Mouse (Mus musculus): ENCODE measurements around the gene Ccer2. TPM values are rescaled to one million over a fixed set of nuclear protein-coding genes. Genes with fewer than 3 reads are reported as not detected.

The Ccer2 gene
- polyA plus RNA-seq, 1 experiment from 2014 or later = not detected

DNA sequence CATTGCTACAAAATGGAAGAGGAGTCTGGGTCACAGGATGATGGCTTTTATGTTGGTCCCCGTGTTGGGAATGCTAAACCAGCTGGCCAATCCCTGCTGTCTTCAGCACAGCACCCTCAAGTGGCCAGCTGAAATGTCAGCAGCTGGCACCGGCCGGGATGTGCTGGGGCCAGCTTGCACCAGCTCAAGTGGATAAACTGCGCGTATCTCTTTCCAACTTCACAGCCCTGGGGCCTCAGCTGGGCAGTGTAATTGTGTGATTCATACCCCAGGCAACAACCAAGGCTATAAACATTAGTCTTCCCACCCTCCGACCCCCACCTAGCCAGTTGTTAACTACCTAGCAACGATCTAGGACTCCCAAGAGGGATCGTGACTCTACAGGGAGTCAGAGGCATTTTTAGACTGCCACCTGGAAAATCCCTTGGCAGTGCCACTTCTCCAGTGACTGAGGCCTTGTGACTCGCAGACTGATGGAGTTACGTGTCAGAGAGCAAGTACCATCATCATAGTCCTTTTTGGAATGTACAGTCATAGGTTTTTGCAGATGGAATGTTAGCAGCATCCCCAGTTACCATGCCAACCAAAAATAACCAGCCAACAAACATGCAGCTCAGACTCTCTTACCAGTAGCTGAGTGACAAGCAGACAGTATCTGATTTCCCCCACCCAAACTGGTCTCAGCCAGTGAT is 28.2 kb upstream of the Ccer2 start:
- Histone ChIP-seq H3K4me3 (no peak overlapping the region), H3K27me3 (ENCODE audit: insufficient read depth, poor library complexity, severe bottlenecking) (peaks cover 6% of the 10 kb centered on the region; the same call in 1 of the 2 replicates), H3K9me3 (no peaks in the 10 kb centered on the region), H3K36me3 (peaks cover 26% of the 10 kb centered on the region), H3K4me1 (peaks cover 7% of the 10 kb centered on the region), H3K27ac (no peak overlapping the region)
- no peak for DNase-seq (ENCODE audit: low spot score)
- 57% methylated on average over 10 of the region's 10 CpGs for WGBS

- H3K36me3 ChIP-seq = peaks cover 43% of the 10 kb centered on the region
- H3K27ac ChIP-seq = peak overlapping the region; percentile 56
- DNase-seq (ENCODE audit: low spot score) = peak; percentile 93
- H3K27me3 ChIP-seq (ENCODE audit: insufficient read depth, poor library complexity, severe bottlenecking) = peaks cover 6% of the 10 kb centered on the region; the same call in 1 of the 2 replicates
- H3K9me3 ChIP-seq = no peaks in the 10 kb centered on the region
- H3K4me3 ChIP-seq = peak overlapping the region; percentile 66
- H3K4me1 ChIP-seq = peaks cover 16% of the 10 kb centered on the region
- 3% methylated on average over 58 of the region's 58 CpGs for WGBS
Measured at GRCm38 (mm10) chr7:28732341-28733142, 23.4 kb upstream of the Ccer2 start.

GRCm38 (mm10) chr7:28733211-28733610 is 22.8 kb upstream of the Ccer2 start:
- no peak for DNase-seq (ENCODE audit: low spot score)
- H3K4me3 ChIP-seq = peak overlapping the region; percentile 66
- peaks cover 49% of the 10 kb centered on the region for H3K36me3 ChIP-seq
- WGBS = 14% methylated on average over 11 of the region's 11 CpGs
- no peaks in the 10 kb centered on the region for H3K9me3 ChIP-seq
- peaks cover 16% of the 10 kb centered on the region for H3K4me1 ChIP-seq
- H3K27me3 ChIP-seq (ENCODE audit: insufficient read depth, poor library complexity, severe bottlenecking) = peaks cover 6% of the 10 kb centered on the region; the same call in 1 of the 2 replicates
- H3K27ac ChIP-seq = peak overlapping the region; percentile 56; the same call in 1 of the 2 replicates

GRCm38 (mm10) chr7:28735701-28736100 is 20.3 kb upstream of the Ccer2 start:
- H3K4me3 ChIP-seq = no peak overlapping the region
- H3K36me3 ChIP-seq = peaks cover 67% of the 10 kb centered on the region
- H3K4me1 ChIP-seq = peaks cover 20% of the 10 kb centered on the region
- 0 out of 2 replicates have a peak, but pooled peaks cover 6% of the 10 kb centered on the region for H3K27me3 ChIP-seq (ENCODE audit: insufficient read depth, poor library complexity, severe bottlenecking)
- 76% methylated on average over 6 of the region's 6 CpGs for WGBS
- H3K27ac ChIP-seq = no peak overlapping the region
- no peaks in the 10 kb centered on the region for H3K9me3 ChIP-seq
- DNase-seq (ENCODE audit: low spot score) = no peak

- no peaks in the 10 kb centered on the region for H3K9me3 ChIP-seq
- DNase-seq (ENCODE audit: low spot score) = no peak
- 93% methylated on average over 21 of the region's 21 CpGs for WGBS
- H3K27ac ChIP-seq = no peak overlapping the region
- no peak overlapping the region for H3K4me3 ChIP-seq
- H3K4me1 ChIP-seq = peaks cover 15% of the 10 kb centered on the region; the same call in 1 of the 2 replicates
- no peaks in the 10 kb centered on the region for H3K27me3 ChIP-seq (ENCODE audit: insufficient read depth, poor library complexity, severe bottlenecking)
- peaks cover 63% of the 10 kb centered on the region for H3K36me3 ChIP-seq
Measured at GRCm38 (mm10) chr7:28739829-28740228, 16.1 kb upstream of the Ccer2 start.

GRCm38 (mm10) chr7:28740949-28741348 is 15.0 kb upstream of the Ccer2 start:
- Histone ChIP-seq H3K4me1 (peaks cover 15% of the 10 kb centered on the region; the same call in 1 of the 2 replicates), H3K36me3 (peaks cover 63% of the 10 kb centered on the region), H3K4me3 (peak overlapping the region; percentile 80), H3K27ac (peak overlapping the region; percentile 96), H3K27me3 (ENCODE audit: insufficient read depth, poor library complexity, severe bottlenecking) (no peaks in the 10 kb centered on the region), H3K9me3 (no peaks in the 10 kb centered on the region)
- WGBS = 34% methylated on average over 9 of the region's 9 CpGs
- DNase-seq (ENCODE audit: low spot score) = no peak

GRCm38 (mm10) chr7:28741368-28741708 is 14.6 kb upstream of the Ccer2 start:
- Histone ChIP-seq H3K27me3 (ENCODE audit: insufficient read depth, poor library complexity, severe bottlenecking) (no peaks in the 10 kb centered on the region), H3K4me1 (peaks cover 15% of the 10 kb centered on the region; the same call in 1 of the 2 replicates), H3K4me3 (peak overlapping the region; percentile 80), H3K27ac (peak overlapping the region; percentile 96), H3K9me3 (no peaks in the 10 kb centered on the region), H3K36me3 (peaks cover 64% of the 10 kb centered on the region)
- no peak for DNase-seq (ENCODE audit: low spot score)
- 2% methylated on average over 13 of the region's 13 CpGs for WGBS

DNA sequence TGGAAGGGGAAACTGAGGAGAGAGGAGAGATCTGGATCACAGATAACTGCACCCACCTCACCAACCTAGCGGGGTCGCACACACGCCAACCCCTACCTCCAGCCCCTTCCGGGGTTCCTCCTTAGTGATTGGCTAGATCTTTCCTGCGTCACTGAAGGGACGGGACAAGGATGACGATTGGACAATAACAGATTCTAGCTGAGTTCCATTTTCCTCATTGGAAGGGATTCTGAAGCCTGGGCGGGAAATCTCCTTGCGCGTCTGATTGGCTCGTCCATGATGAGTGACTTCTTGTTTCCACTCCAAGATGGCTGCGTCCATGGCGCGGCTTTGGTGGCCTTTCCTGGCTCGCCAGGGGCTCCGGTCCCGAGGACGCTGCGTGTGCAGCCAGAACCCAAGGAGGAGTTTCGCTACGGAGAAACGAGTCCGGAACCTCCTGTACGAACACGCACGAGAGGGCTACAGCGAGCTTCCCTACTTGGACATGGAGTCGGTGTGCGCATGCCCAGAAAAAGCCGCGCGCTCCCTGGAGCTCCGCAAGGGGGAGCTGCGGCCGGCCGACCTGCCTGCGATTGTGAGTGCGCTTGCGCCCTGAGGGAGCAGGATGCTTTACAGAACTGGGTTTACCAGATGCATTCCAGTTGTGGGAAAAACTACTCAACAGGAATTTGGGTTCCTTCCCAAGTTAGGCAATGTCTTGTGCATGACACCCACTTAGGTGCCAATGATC is 14.1 kb upstream of the Ccer2 start, which contains the start of the genes Mrps12 and Sars2:
TSS of gene Mrps12 (minus strand) at position 112 of the 730 bp plus-strand sequence.
TSS of gene Sars2 (plus strand) at position 284 of the 730 bp plus-strand sequence.
- H3K36me3 ChIP-seq = peaks cover 64% of the 10 kb centered on the region
- H3K4me1 ChIP-seq = peaks cover 15% of the 10 kb centered on the region; the same call in 1 of the 2 replicates
- under 1% methylated on average over 39 of the region's 39 CpGs for WGBS
- peak within 1 kb of the TSS; percentile 80 for H3K4me3 ChIP-seq
- peak; percentile 99 for DNase-seq (ENCODE audit: low spot score)
- H3K27ac ChIP-seq = peak within 1 kb of the TSS; percentile 96
- no peaks in the 10 kb centered on the region for H3K9me3 ChIP-seq
- H3K27me3 ChIP-seq (ENCODE audit: insufficient read depth, poor library complexity, severe bottlenecking) = no peaks in the 10 kb centered on the region

DNA sequence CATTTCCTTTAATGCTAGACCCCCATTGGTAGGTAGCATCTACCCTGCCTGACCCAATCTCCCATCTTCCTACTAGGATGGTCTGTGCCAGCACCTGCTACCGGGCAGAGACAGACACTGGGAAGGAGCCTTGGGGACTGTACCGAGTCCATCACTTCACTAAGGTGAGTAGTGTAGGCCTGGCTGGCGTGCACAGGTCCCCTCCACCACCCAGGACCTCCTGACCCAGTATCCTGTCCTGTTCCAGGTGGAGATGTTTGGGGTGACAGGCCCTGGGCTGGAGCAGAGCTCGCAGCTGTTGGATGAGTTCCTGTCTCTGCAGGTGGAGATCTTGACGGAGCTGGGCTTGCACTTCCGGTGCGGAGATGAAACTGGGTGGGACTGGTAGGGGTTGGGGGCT is 6.0 kb upstream of the Ccer2 start:
- DNase-seq (ENCODE audit: low spot score) = no peak
- peaks cover 70% of the 10 kb centered on the region for H3K36me3 ChIP-seq
- H3K9me3 ChIP-seq = no peaks in the 10 kb centered on the region
- H3K4me3 ChIP-seq = no peak overlapping the region
- H3K27ac ChIP-seq = no peak overlapping the region
- no peaks in the 10 kb centered on the region for H3K27me3 ChIP-seq (ENCODE audit: insufficient read depth, poor library complexity, severe bottlenecking)
- H3K4me1 ChIP-seq = no peaks in the 10 kb centered on the region
- WGBS = 94% methylated on average over 7 of the region's 7 CpGs

- Histone ChIP-seq H3K4me3 (no peak overlapping the region), H3K9me3 (no peaks in the 10 kb centered on the region), H3K4me1 (peaks cover 13% of the 10 kb centered on the region; the same call in 1 of the 2 replicates), H3K27me3 (ENCODE audit: insufficient read depth, poor library complexity, severe bottlenecking) (peaks cover 27% of the 10 kb centered on the region), H3K36me3 (peaks cover 51% of the 10 kb centered on the region), H3K27ac (no peak overlapping the region)
- 81% methylated on average over 13 of the region's 13 CpGs for WGBS
- no peak for DNase-seq (ENCODE audit: low spot score)
Measured at GRCm38 (mm10) chr7:28758623-28759022, 2.6 kb downstream of the Ccer2 start.

DNA sequence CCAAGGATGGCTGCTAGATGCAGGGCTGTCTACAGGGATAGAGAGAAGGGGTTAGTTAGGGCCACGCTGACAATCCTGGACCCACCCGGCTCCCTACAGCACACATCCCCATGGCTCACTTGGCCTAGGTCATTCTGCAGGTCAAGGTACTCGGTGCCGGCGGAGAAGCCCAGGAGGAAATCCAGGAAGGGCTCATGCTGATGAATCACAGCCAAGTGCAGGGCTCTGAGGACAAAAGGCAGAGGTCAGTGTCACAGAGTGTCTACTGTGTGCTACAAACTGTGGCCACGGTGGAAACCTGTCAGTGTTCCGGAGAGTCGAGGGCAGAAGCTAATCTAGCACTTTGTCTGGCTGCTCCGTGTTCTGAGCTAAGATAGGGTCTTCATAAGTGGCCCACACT is 5.9 kb downstream of the Ccer2 start:
- Histone ChIP-seq H3K27ac (no peak overlapping the region), H3K4me1 (peaks cover 19% of the 10 kb centered on the region), H3K9me3 (no peaks in the 10 kb centered on the region), H3K36me3 (peaks cover 42% of the 10 kb centered on the region), H3K4me3 (no peak overlapping the region), H3K27me3 (ENCODE audit: insufficient read depth, poor library complexity, severe bottlenecking) (peaks cover 10% of the 10 kb centered on the region)
- 87% methylated on average over 9 of the region's 9 CpGs for whole genome bisulfite sequencing
- no peak for DNase-seq (ENCODE audit: low spot score)

- peaks cover 29% of the 10 kb centered on the region for H3K4me1 ChIP-seq
- H3K27ac ChIP-seq = no peak overlapping the region
- DNase-seq (ENCODE audit: low spot score) = no peak
- peaks cover 23% of the 10 kb centered on the region for H3K36me3 ChIP-seq
- 82% methylated on average over 6 of the region's 6 CpGs for WGBS
- no peaks in the 10 kb centered on the region for H3K9me3 ChIP-seq
- no peaks in the 10 kb centered on the region for H3K27me3 ChIP-seq (ENCODE audit: insufficient read depth, poor library complexity, severe bottlenecking)
- H3K4me3 ChIP-seq = peak overlapping the region; percentile 84
Measured at GRCm38 (mm10) chr7:28765211-28765610, 9.2 kb downstream of the Ccer2 start.

All from heart, embryonic 10.5 days (tissue).